Mouse (Mus musculus) forebrain, embryonic 12.5 days (tissue): Measurements from ENCODE around the gene Kctd12b. TPM values are rescaled to one million over a fixed set of nuclear protein-coding genes. Genes with fewer than 3 reads are reported as not detected.

Experiments
- ATAC-seq: fragments of 200-750 bp; cut with Nextera tagmentation; 2 replicates; pipeline ENCODE4 v1.8.0; 2017; ENCODE audit warnings: moderate TSS enrichment; ENCODE audit not compliant: low FRiP score
- H3K27ac ChIP-seq: fragments of 300-500 bp; sonication (generic); 2 replicates; pipeline ENCODE4 v1.5.1; 2016; ENCODE audit warnings: mild to moderate bottlenecking
- H3K27me3 ChIP-seq: fragments of 300-500 bp; sonication (generic); 2 replicates; pipeline ENCODE4 v1.6.1; 2016; ENCODE audit warnings: mild to moderate bottlenecking
- H3K36me3 ChIP-seq: fragments of 300-500 bp; sonication (generic); replicated peaks from 2 replicates; pipeline ENCODE4 v1.6.1; 2016; ENCODE audit warnings: mild to moderate bottlenecking
- H3K4me1 ChIP-seq: fragments of 300-500 bp; sonication (generic); 2 replicates; pipeline ENCODE4 v1.6.1; 2016
- H3K4me2 ChIP-seq: fragments of 300-500 bp; sonication (generic); 2 replicates; pipeline ENCODE4 v1.6.1; 2016; ENCODE audit warnings: mild to moderate bottlenecking, moderate library complexity
- H3K4me3 ChIP-seq: fragments of 300-500 bp; sonication (generic); replicated peaks from 2 replicates; pipeline ENCODE4 v1.5.1; 2016; ENCODE audit warnings: mild to moderate bottlenecking
- H3K9ac ChIP-seq: fragments of 300-500 bp; sonication (generic); 2 replicates; pipeline ENCODE4 v1.6.1; 2016; ENCODE audit warnings: mild to moderate bottlenecking
- H3K9me3 ChIP-seq: fragments of 300-500 bp; sonication (generic); 2 replicates; pipeline ENCODE4 v1.6.1; 2016
- WGBS: fragments of 180-500 bp; shearing (Covaris S2); methylation state at CpG from one replicate; pipeline ENCODE4 v1.1.7; 2016; 5-methylcytosine and 5-hydroxymethylcytosine counted together
- polyA plus RNA-seq: library from polyadenylated mRNA; unstranded; fragments of >200 nt; fragmentation: Nextera tagmentation; extraction: Ambion mirVana; gene quantifications from 2 replicates; pipeline ENCODE4 v1.2.1, GENCODE M21; 2016

Kctd12b gene
- polyA plus RNA-seq, 1 experiment from 2014 or later: 2.9 TPM

- no peak for ATAC-seq
- Histone ChIP-seq H3K27me3 (no peaks in the 10 kb centered on the region), H3K4me2 (no peak overlapping the region), H3K9me3 (no peaks in the 10 kb centered on the region), H3K4me1 (no peaks in the 10 kb centered on the region), H3K27ac (no peak overlapping the region), H3K4me3 (no peak overlapping the region), H3K9ac (no peak overlapping the region), H3K36me3 (no peaks in the 10 kb centered on the region)
- whole genome bisulfite sequencing: 70% methylated on average over 3 of the region's 3 CpGs
Observed at GRCm38 (mm10) chrX:153640615-153641014, 55.6 kb downstream of the Kctd12b start.

GRCm38 (mm10) chrX:153636247-153636646 is 59.9 kb downstream of the Kctd12b start:
- Histone ChIP-seq H3K27me3 (no peaks in the 10 kb centered on the region), H3K4me1 (no peaks in the 10 kb centered on the region), H3K9me3 (no peaks in the 10 kb centered on the region), H3K4me2 (no peak overlapping the region), H3K36me3 (no peaks in the 10 kb centered on the region), H3K4me3 (no peak overlapping the region), H3K9ac (no peak overlapping the region), H3K27ac (no peak overlapping the region)
- ATAC-seq: no peak; the same call in 1 of the 2 replicates
- 7% methylated on average over 1 of the region's 1 CpGs for WGBS

Other genes starting within 250 kb of the Kctd12b start
- 55.1 and 63.9 TPM in 2 replicates for gene Ubqln2, start 198.2 kb downstream of the Kctd12b start, polyA plus RNA-seq
- gene Cypt3, start 137.8 kb downstream of the Kctd12b start, polyA plus RNA-seq: not detected in 2 replicates
- gene Nbdy, start 27.2 kb upstream of the Kctd12b start, polyA plus RNA-seq: 75.5 and 78.4 TPM in 2 replicates
- gene Spin2c, start 135.8 kb upstream of the Kctd12b start, polyA plus RNA-seq: 15.3 and 17.1 TPM in 2 replicates